In the genomic region with DNA sequence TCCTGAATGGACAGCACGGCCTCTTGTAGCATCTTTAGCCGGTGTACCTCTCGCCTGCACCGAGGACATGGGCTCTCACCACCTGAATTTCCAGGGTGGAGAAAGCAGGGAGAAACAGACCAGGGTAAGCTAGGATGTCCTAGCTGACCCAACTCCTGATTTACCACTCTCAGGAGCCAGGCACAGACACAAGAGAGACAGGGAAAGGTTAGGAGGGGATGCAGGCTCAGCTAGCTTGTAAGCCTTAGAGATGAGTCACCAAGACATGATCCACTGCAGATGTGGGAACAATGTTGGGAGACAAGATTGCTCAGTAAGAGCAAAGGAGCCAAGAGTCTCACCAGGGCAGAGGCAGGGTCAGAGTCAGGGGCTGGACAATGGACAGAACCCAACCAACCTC, we compare ENCODE assay signal across 19 mouse cellular contexts.
"Had no signal": no experiment of that assay in that cellular context is flagged by ENCODE, and none has a peak within 500 bp of the region (broad histone marks: within the 10 kb centered on the region; RNA-seq: fewer than 3 reads in every experiment).

No protein-coding gene starts in this region.

- H3K36me3 ChIP-seq: liver, embryonic 15.5 days had no signal

- H3K27ac ChIP-seq: liver, embryonic 15.5 days; midbrain, embryonic 10.5 days; midbrain, embryonic 12.5 days; neural tube, embryonic 13.5 days; neural tube, embryonic 15.5 days had no signal

- H3K4me3 ChIP-seq: liver, embryonic 15.5 days; midbrain, embryonic 10.5 days; midbrain, embryonic 12.5 days; myocyte; neural tube, embryonic 13.5 days; neural tube, embryonic 15.5 days had no signal

- DNase-seq: lung, adult 18-20 months; lung, embryonic 14.5 days; lung, postnatal 10 days; midbrain, embryonic 14.5 days; retina, postnatal 1 day; right cerebral cortex, adult 18-20 months; right cerebral cortex, postnatal 14 days; right cerebral cortex, postnatal 4 days; spleen, adult 18-20 months; thymus, adult 2 months; thymus, postnatal 25 days; thymus, postnatal 4 days had no signal

- ATAC-seq: midbrain, embryonic 16.5 days had no signal

- H3K9me3 ChIP-seq: liver, embryonic 15.5 days; midbrain, embryonic 12.5 days; neural tube, embryonic 13.5 days; neural tube, embryonic 15.5 days had no signal

- H3K27me3 ChIP-seq: liver, embryonic 15.5 days; midbrain, embryonic 12.5 days; neural tube, embryonic 13.5 days; neural tube, embryonic 15.5 days had no signal

- H3K4me2 ChIP-seq: liver, embryonic 15.5 days; lung, embryonic 14.5 days; midbrain, embryonic 12.5 days; neural tube, embryonic 13.5 days; neural tube, embryonic 15.5 days had no signal

- H3K9ac ChIP-seq: liver, embryonic 15.5 days; lung, embryonic 14.5 days; midbrain, embryonic 12.5 days; neural tube, embryonic 13.5 days; neural tube, embryonic 15.5 days had no signal

- H3K4me1 ChIP-seq: liver, embryonic 15.5 days; midbrain, embryonic 10.5 days; midbrain, embryonic 12.5 days; neural tube, embryonic 13.5 days; neural tube, embryonic 15.5 days had no signal
